Mouse (Mus musculus): Measurements from ENCODE around the gene Rdm1.

DNA sequence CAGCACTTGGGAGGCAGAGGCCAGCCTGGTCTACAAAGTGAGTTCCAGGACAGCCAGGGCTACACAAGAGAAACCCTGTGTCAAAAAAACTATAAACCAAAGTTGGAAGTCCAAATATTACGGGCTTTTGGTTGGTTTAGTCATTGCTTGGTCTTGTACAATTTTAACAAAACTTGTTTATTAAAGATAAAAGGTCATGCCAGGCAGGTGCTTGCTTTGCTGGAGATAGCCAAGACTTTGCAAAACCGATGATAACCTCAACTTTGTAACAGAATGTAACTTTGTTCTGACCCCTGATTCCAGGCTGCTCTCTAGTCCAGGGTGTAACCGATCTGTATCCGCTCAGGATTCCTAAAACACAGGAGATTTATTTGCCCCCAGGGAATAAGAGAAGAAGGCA lies 29.4 kb downstream of the Rdm1 start:
- TF ChIP-seq CTCF (IDR thresholded peaks at IDR 0.05; ENCODE audit: borderline replicate concordance, control insufficient read depth, extremely low read depth, insufficient read depth, low read length, poor library complexity) = no peak
- TF ChIP-seq POLR2A (IDR thresholded peaks at IDR 0.05; ENCODE audit: control insufficient read depth, extremely low read depth, insufficient read depth, low read length, poor library complexity) = no peak
